Mouse (Mus musculus): ENCODE results near the gene Rnf149. TPM values are rescaled to one million over a fixed set of nuclear protein-coding genes. Genes with fewer than 3 reads are reported as not detected.

Rnf149 gene
- total RNA-seq, 2 experiments from 2014 or later, result 32.3 to 34.8 TPM

GRCm38 (mm10) chr1:39575778-39576375 is 1.3 kb downstream of the Rnf149 start:
- no peak for DNase-seq

- DNase-seq, result no peak
Observed at GRCm38 (mm10) chr1:39573890-39574289, 3.3 kb downstream of the Rnf149 start.

GRCm38 (mm10) chr1:39571653-39572052 is 5.6 kb downstream of the Rnf149 start:
- DNase-seq, result no peak

GRCm38 (mm10) chr1:39568079-39568478 is 9.1 kb downstream of the Rnf149 start:
- DNase-seq, result no peak

GRCm38 (mm10) chr1:39564603-39565002 is 12.6 kb downstream of the Rnf149 start:
- no peak for DNase-seq

- DNase-seq, result no peak
Observed at GRCm38 (mm10) chr1:39563161-39563560, 14.0 kb downstream of the Rnf149 start.

- DNase-seq, result no peak
Observed at GRCm38 (mm10) chr1:39561920-39562319, 15.3 kb downstream of the Rnf149 start.

- no peak for DNase-seq
Observed at GRCm38 (mm10) chr1:39559009-39559408, 18.2 kb downstream of the Rnf149 start.

GRCm38 (mm10) chr1:39555556-39556415 is 21.4 kb downstream of the Rnf149 start:
- DNase-seq, result peak; percentile 38 to 42

GRCm38 (mm10) chr1:39549831-39550230 is 27.4 kb downstream of the Rnf149 start:
- DNase-seq, result no peak

- no peak for DNase-seq
Observed at GRCm38 (mm10) chr1:39547238-39547637, 30.0 kb downstream of the Rnf149 start.

GRCm38 (mm10) chr1:39546160-39546866 is 30.9 kb downstream of the Rnf149 start:
- DNase-seq, result no peak

GRCm38 (mm10) chr1:39545589-39545988 is 31.6 kb downstream of the Rnf149 start:
- no peak for DNase-seq

- DNase-seq, result no peak
Observed at GRCm38 (mm10) chr1:39540592-39540991, 36.6 kb downstream of the Rnf149 start.

GRCm38 (mm10) chr1:39537631-39538380 is 39.4 kb downstream of the Rnf149 start:
- no peak for DNase-seq

- DNase-seq, result no peak
Observed at GRCm38 (mm10) chr1:39536701-39537100, 40.5 kb downstream of the Rnf149 start.

- peak; percentile 98 for DNase-seq
Observed at GRCm38 (mm10) chr1:39535515-39536311, 41.5 kb downstream of the Rnf149 start.

GRCm38 (mm10) chr1:39534831-39535230 is 42.4 kb downstream of the Rnf149 start, which contains the start of gene Cnot11:
Gene Cnot11 (plus strand): TSS chr1:39534992.
- DNase-seq, result no peak

GRCm38 (mm10) chr1:39533917-39534316 is 43.3 kb downstream of the Rnf149 start:
- no peak for DNase-seq

GRCm38 (mm10) chr1:39531036-39531435 is 46.2 kb downstream of the Rnf149 start:
- DNase-seq, result no peak

GRCm38 (mm10) chr1:39530258-39530943 is 46.8 kb downstream of the Rnf149 start:
- DNase-seq, result peak; percentile 49 to 75
